Mouse (Mus musculus): ENCODE results near the gene Tmem115.

GRCm38 (mm10) chr9:107486086-107486485, 47.7 kb upstream of the Tmem115 start:
- TF ChIP-seq CTCF (IDR thresholded peaks at IDR 0.05; ENCODE audit: extremely low read depth, insufficient read length, insufficient replicate concordance, low read depth, low read length) (no peak), POLR2A (IDR thresholded peaks at IDR 0.05; ENCODE audit: low read depth, low read length) (no peak)
